ENCODE assay signal across 8 mouse cellular contexts in genomic region chr1:106036861-106037599, GRCm38 (mm10). TPM values are rescaled to one million over a fixed set of nuclear protein-coding genes. Genes with fewer than 3 reads are reported as not detected.
A peak's percentile ranks its signal among the peaks of the same experiment; 100 is the strongest.
DNase-seq lines count a peak whose midpoint lies in the region; ATAC-seq and TF ChIP-seq lines count a peak whose summit lies in the region.

No protein-coding gene starts in this region.

- no peaks in the 10 kb centered on the region for H3K27me3 ChIP-seq in embryonic facial prominence, embryonic 12.5 days
- H3K27me3 ChIP-seq in kidney, embryonic 14.5 days (ENCODE audit: control insufficient read depth, insufficient read depth, low read length) = no peaks in the 10 kb centered on the region
- no peaks in the 10 kb centered on the region for H3K27me3 ChIP-seq in limb, embryonic 13.5 days
- no peaks in the 10 kb centered on the region for H3K27me3 ChIP-seq in midbrain, postnatal 0 days (ENCODE audit: insufficient read depth, low read length)

- H3K4me2 ChIP-seq in embryonic facial prominence, embryonic 12.5 days (replicated peaks) = no peak overlapping the region
- no peak overlapping the region for H3K4me2 ChIP-seq in kidney, embryonic 14.5 days (replicated peaks; ENCODE audit: low read depth, low read length)
- no peak overlapping the region for H3K4me2 ChIP-seq in limb, embryonic 13.5 days (replicated peaks)
- no peak overlapping the region for H3K4me2 ChIP-seq in midbrain, postnatal 0 days (ENCODE audit: low read depth, low read length, poor library complexity, severe bottlenecking)

- H3K27ac ChIP-seq in embryonic facial prominence, embryonic 12.5 days = no peak overlapping the region
- H3K27ac ChIP-seq in kidney, embryonic 14.5 days (ENCODE audit: low read depth, low read length) = no peak overlapping the region
- no peak overlapping the region for H3K27ac ChIP-seq in limb, embryonic 13.5 days
- H3K27ac ChIP-seq in midbrain, postnatal 0 days (ENCODE audit: low read depth, low read length) = no peak overlapping the region

- H3K4me3 ChIP-seq in embryonic facial prominence, embryonic 12.5 days = no peak overlapping the region
- no peak overlapping the region for H3K4me3 ChIP-seq in kidney, embryonic 14.5 days (ENCODE audit: low read length)
- H3K4me3 ChIP-seq in limb, embryonic 13.5 days = no peak overlapping the region
- no peak overlapping the region for H3K4me3 ChIP-seq in midbrain, postnatal 0 days (ENCODE audit: low read depth, low read length)

- peak; percentile 75 for DNase-seq in CD4-positive, CD25-positive, alpha-beta regulatory T cell, adult 2 months (ENCODE audit: low read depth, low spot score)
- DNase-seq in adrenal gland, postnatal 25 days = peak; percentile 60
- peak; percentile 21 to 65 for DNase-seq in heart, adult 9 months (ENCODE audit: low spot score in 2 of 2)
- DNase-seq in midbrain, postnatal 0 days (ENCODE audit: low spot score) = peak; percentile 77
- peak; percentile 26 to 43 for DNase-seq in spleen, postnatal 36 days (ENCODE audit: low spot score in 2 of 2)

- no peaks in the 10 kb centered on the region for H3K9me3 ChIP-seq in embryonic facial prominence, embryonic 12.5 days
- H3K9me3 ChIP-seq in kidney, embryonic 14.5 days (ENCODE audit: control insufficient read depth, low read length) = no peaks in the 10 kb centered on the region
- H3K9me3 ChIP-seq in limb, embryonic 13.5 days = no peaks in the 10 kb centered on the region
- H3K9me3 ChIP-seq in midbrain, postnatal 0 days (ENCODE audit: low read length) = no peaks in the 10 kb centered on the region

- WGBS in embryonic facial prominence, embryonic 12.5 days = 64% methylated on average over 19 of the region's 19 CpGs
- WGBS in kidney, embryonic 14.5 days = 62% methylated on average over 19 of the region's 19 CpGs
- WGBS in limb, embryonic 13.5 days = 64% methylated on average over 19 of the region's 19 CpGs
- 60% methylated on average over 19 of the region's 19 CpGs for WGBS in midbrain, postnatal 0 days

- 0 out of 2 replicates have a peak, but pooled peaks have one; percentile 36 for ATAC-seq in embryonic facial prominence, embryonic 12.5 days (ENCODE audit: insufficient number of reproducible peaks, insufficient read depth, low FRiP score, low TSS enrichment)
- ATAC-seq in kidney, embryonic 14.5 days (ENCODE audit: low FRiP score, low TSS enrichment) = peak; percentile 55
- ATAC-seq in limb, embryonic 13.5 days (ENCODE audit: low FRiP score, low read depth) = peak; percentile 57; the same call in 1 of the 2 replicates
- peak; percentile 75 for ATAC-seq in midbrain, postnatal 0 days (ENCODE audit: low FRiP score)

- H3K36me3 ChIP-seq in embryonic facial prominence, embryonic 12.5 days = no peaks in the 10 kb centered on the region
- peaks cover 12% of the 10 kb centered on the region; the same call in 1 of the 2 replicates for H3K36me3 ChIP-seq in kidney, embryonic 14.5 days (ENCODE audit: control insufficient read depth, insufficient read depth, low read length)
- H3K36me3 ChIP-seq in limb, embryonic 13.5 days = no peaks in the 10 kb centered on the region
- peaks cover 14% of the 10 kb centered on the region; the same call in 1 of the 2 replicates for H3K36me3 ChIP-seq in midbrain, postnatal 0 days (ENCODE audit: insufficient read depth, low read length)

- H3K4me1 ChIP-seq in embryonic facial prominence, embryonic 12.5 days = no peaks in the 10 kb centered on the region; the same call in 1 of the 2 replicates
- peaks cover 9% of the 10 kb centered on the region for H3K4me1 ChIP-seq in kidney, embryonic 14.5 days (ENCODE audit: control insufficient read depth, insufficient read depth, low read length)
- H3K4me1 ChIP-seq in limb, embryonic 13.5 days = peaks cover 8% of the 10 kb centered on the region
- H3K4me1 ChIP-seq in midbrain, postnatal 0 days (ENCODE audit: insufficient read depth, low read length) = no peaks in the 10 kb centered on the region

- peak; percentile 83 for TF ChIP-seq CTCF in midbrain, postnatal 0 days (IDR thresholded peaks at IDR 0.05)

- H3K9ac ChIP-seq in embryonic facial prominence, embryonic 12.5 days = no peak overlapping the region
- H3K9ac ChIP-seq in kidney, embryonic 14.5 days (ENCODE audit: low read depth, low read length) = no peak overlapping the region
- H3K9ac ChIP-seq in limb, embryonic 13.5 days = no peak overlapping the region
- H3K9ac ChIP-seq in midbrain, postnatal 0 days (replicated peaks; ENCODE audit: low read length, poor library complexity, severe bottlenecking) = no peak overlapping the region

RNA-seq across cellular contexts. Expression of gene Zcchc2, which starts 46.8 kb away (rescaled TPM):
- total RNA-seq in adrenal gland, postnatal 25 days (2021) = 20.2 and 23.0 TPM in 2 replicates
- polyA plus RNA-seq in embryonic facial prominence, embryonic 12.5 days (2016; fragmentation: Nextera tagmentation; extraction: Ambion mirVana) = 2.1 and 2.3 TPM in 2 replicates
- polyA plus RNA-seq in kidney, embryonic 14.5 days (2014; fragmentation: Nextera tagmentation; extraction: Ambion mirVana) = 3.3 and 5.0 TPM in 2 replicates
- polyA plus RNA-seq in limb, embryonic 13.5 days (2015; fragmentation: Nextera tagmentation; extraction: Ambion mirVana) = 2.2 and 2.4 TPM in 2 replicates
- total RNA-seq in midbrain, postnatal 0 days (2014; rRNA removed) = 15.0 and 18.9 TPM in 2 replicates
- 2.3 and 2.7 TPM in 2 replicates for polyA plus RNA-seq in midbrain, postnatal 0 days (2015; fragmentation: Nextera tagmentation; extraction: Ambion mirVana)
